Mouse (Mus musculus) C3H10T1/2 (cell line): ENCODE measurements around the gene Bloc1s6. TPM values are rescaled to one million over a fixed set of nuclear protein-coding genes. Genes with fewer than 3 reads are reported as not detected.

Experiments
- polyA plus RNA-seq, 2 experiments: library from polyadenylated mRNA; unstranded; fragments of >200 nt; fragmentation: generic; extraction: Trizol; gene quantifications; one replicate each; pipeline ENCODE4 v1.2.1; 2012; ENCODE audit warnings: missing spikeins in 2 of 2

Gene Bloc1s6
- 10 to 100 TPM in 1 of 2 experiments, 1 to 10 TPM in 1; 5.8 to 13.4 TPM for polyA plus RNA-seq

GRCm38 (mm10) chr2:122737894-122738830 lies at the start of gene Bloc1s6:
Gene Bloc1s6 (plus strand): TSS chr2:122738503.

DNA sequence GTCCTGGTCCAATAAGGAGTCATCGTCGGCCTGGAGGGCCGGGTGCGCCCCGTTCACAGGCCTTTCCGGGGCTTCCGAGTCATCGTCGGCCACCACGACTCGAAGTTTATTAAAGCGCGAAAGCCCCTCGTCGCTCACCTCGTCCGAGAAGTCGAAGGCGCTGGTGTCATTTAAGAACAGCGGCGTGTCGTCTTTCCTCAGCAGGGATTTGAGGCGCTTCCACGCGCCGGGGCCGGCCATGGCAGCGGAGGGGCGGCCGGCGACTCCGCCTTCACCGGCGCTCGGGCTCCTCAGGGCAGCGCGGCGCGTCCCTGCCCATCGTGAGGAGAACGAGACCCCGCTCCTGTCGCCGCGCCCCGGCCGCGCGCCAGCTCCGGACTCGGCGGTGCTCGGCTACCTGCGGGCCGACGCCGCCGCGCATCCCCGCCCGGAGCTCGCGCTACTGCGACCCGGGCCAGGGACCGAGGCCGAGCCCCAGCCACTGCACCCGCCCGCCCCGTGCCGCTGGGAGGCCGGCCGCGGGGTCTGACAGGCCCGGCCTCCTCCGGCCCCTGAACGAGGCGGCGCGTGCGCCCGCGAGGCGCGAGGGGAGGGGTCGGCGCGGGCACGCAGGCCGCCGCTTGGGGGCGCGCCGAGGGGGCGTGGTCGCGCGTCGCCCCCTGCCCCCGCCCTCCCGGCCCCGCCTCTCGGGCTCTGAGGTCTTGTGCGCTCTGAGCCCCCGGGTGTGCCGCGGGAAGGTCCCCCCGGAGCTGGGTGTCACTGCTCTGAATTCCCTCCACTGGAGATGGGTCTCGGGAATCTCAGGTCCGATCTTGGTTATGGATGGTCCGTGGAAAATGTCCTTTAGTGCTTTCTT lies 35.9 kb upstream of the Bloc1s6 start, which contains the start of gene Slc30a4:
Slc30a4 (minus strand) TSS at position 483 of the 856 bp plus-strand sequence.

DNA sequence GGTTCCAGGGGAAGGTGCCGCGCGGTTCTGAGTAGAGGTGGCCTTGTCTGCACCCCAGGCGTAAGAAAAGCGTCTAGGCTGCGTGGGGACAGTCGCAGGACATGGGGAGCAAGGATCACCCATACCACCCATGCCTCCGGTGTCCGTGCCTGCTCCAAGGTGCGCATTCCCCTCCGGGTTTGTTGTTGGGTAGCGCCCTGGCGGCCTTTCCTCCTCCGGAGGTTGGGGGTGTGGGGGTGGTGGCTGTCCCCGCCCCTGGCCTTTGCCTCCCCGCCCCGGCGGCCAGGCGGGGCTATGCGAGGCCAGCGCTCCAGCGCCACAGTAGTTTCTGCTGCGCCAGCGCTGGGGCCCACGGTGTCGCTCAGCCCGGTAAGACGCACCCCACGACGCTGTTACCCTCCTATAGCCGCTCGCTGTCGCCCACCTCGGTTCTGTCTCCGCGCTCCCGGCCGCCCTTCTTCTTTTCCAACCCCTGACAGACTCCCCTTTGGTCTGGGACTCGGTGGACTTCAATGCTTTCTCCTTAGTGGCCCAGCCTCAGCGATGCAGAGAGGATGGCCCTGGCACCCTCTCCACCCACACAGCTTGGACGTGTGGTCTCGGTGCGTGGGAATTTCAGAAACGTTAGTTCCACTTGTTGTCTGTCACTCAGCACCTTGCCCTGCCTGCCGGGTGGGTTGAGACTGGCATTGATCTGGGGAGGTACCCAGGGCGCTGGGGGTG lies 26.9 kb downstream of the Bloc1s6 start, which contains the start of gene Sqor:
Sqor (plus strand) TSS at position 167 of the 723 bp plus-strand sequence.

Other genes with a start within 250 kb of the Bloc1s6 start
- not detected for gene Gatm, start 127.2 kb upstream of the Bloc1s6 start, polyA plus RNA-seq
- not detected for gene AA467197, start 101.5 kb upstream of the Bloc1s6 start, polyA plus RNA-seq
- gene Slc30a4, start 35.8 kb upstream of the Bloc1s6 start, polyA plus RNA-seq = 1 to 10 TPM in 1 of 2 experiments, under 1 TPM in 1; 0.90 to 4.1 TPM
- gene Sqor, start 26.7 kb downstream of the Bloc1s6 start, polyA plus RNA-seq = 10 to 100 TPM; 11.9 to 25.8 TPM